Mouse (Mus musculus) forebrain, embryonic 10.5 days (tissue): Measurements from ENCODE around the gene Eps8l2. TPM values are rescaled to one million over a fixed set of nuclear protein-coding genes. Genes with fewer than 3 reads are reported as not detected.

ENCODE experiments used
- DNase-seq: peaks from one replicate; pipeline ENCODE4 v3.0.0-alpha.2; 2017; ENCODE audit warnings: low spot score; ENCODE audit errors: extremely low spot score
- H3K27ac ChIP-seq: fragments of 300-500 bp; sonication (generic); 2 replicates; pipeline ENCODE4 v1.5.1; 2016; ENCODE audit warnings: mild to moderate bottlenecking
- H3K27me3 ChIP-seq: fragments of 300-500 bp; sonication (generic); 2 replicates; pipeline ENCODE4 v1.6.1; 2016; ENCODE audit warnings: mild to moderate bottlenecking; ENCODE audit not compliant: poor library complexity, severe bottlenecking
- H3K36me3 ChIP-seq: fragments of 300-500 bp; sonication (generic); replicated peaks from 2 replicates; pipeline ENCODE4 v1.6.1; 2016; ENCODE audit warnings: mild to moderate bottlenecking, moderate library complexity
- H3K4me1 ChIP-seq: fragments of 300-500 bp; sonication (generic); 2 replicates; pipeline ENCODE4 v1.6.1; 2016
- H3K4me3 ChIP-seq: fragments of 300-500 bp; sonication (generic); 2 replicates; pipeline ENCODE4 v1.5.1; 2016; ENCODE audit warnings: mild to moderate bottlenecking, moderate library complexity
- H3K9me3 ChIP-seq: fragments of 300-500 bp; sonication (generic); 2 replicates; pipeline ENCODE4 v1.6.1; 2016; ENCODE audit warnings: mild to moderate bottlenecking, moderate library complexity
- WGBS: fragments of 180-500 bp; shearing (Covaris S2); methylation state at CpG from one replicate; pipeline ENCODE4 v1.1.7; 2016; 5-methylcytosine and 5-hydroxymethylcytosine counted together
- polyA plus RNA-seq: library from polyadenylated mRNA; unstranded; fragments of >200 nt; fragmentation: Nextera tagmentation; extraction: Ambion mirVana; gene quantifications from 2 replicates; pipeline ENCODE4 v1.2.1, GENCODE M21; 2016

Eps8l2 gene
- polyA plus RNA-seq, 1 experiment from 2014 or later = 4.5 TPM

DNA sequence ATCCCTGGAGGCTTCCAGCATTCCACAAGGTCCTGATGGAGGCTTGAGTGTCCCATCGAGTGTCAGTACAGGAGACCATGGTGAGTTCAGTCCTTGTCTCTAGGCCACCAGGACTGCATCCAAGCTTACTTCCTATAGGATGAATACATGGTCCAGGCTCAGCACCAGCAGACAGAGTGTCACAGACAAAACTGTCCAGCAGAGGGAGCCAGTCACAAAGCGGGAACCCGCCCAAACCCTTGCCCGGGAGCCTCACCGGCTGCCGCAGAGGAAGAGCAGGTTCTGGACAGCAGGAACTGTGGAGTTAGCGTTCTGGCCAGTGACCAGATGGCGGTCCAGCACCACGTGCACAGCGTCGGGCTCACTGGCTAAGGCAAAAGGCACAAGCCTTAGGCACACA, 70.2 kb downstream of the Eps8l2 start:
- no peaks in the 10 kb centered on the region for H3K9me3 ChIP-seq
- H3K27me3 ChIP-seq = no peaks in the 10 kb centered on the region
- WGBS = 19% methylated on average over 11 of the region's 11 CpGs
- H3K4me3 ChIP-seq = peak overlapping the region; percentile 19; the same call in 1 of the 2 replicates
- peaks cover 48% of the 10 kb centered on the region for H3K36me3 ChIP-seq
- peak overlapping the region; percentile 65 for H3K27ac ChIP-seq
- H3K4me1 ChIP-seq = peaks cover 20% of the 10 kb centered on the region
- DNase-seq = peak; percentile 87

DNA sequence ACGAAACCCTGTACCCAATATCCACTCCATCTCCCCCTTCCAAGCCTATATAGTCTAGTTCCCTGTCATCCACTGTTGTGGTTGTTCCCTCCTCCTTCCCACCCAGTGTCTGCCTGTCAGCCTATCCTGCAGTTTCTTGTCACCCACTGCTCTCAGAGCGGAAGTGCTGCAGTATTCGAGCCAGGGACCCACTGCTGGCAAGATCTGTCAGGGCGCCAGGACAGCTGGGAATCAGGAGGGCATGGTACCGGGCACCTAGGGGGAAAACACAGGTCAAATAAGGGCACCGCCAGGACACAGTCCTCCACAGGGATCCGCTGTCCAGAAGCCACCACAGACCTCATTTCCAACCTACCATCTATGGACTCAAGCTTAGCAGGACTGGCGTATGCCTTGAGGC, 72.0 kb downstream of the Eps8l2 start:
- WGBS = 96% methylated on average over 8 of the region's 8 CpGs
- DNase-seq = no peak
- H3K27ac ChIP-seq = no peak overlapping the region

DNA sequence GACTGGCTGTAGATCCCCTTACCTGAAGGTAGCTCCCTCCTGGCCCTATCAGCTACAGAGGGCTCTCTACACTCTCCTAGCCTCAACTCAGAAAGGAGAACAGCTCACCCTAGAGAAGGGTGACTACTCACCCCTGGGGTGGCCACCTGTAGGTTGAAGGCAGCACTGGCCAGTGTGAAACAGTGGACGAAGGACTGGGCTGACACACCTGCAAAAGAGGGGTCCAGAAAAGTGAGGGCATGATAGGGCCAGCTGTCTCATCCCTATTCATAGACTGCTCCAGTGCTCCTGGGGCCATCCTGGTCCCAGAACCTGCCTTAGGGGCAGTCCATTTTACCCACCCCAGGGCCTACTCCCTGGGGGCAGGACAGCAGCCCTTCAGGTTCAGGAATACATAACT, 73.0 kb downstream of the Eps8l2 start:
- Histone ChIP-seq H3K27me3 (no peaks in the 10 kb centered on the region), H3K27ac (no peak overlapping the region), H3K36me3 (peaks cover 40% of the 10 kb centered on the region), H3K4me3 (no peak overlapping the region), H3K9me3 (no peaks in the 10 kb centered on the region), H3K4me1 (peaks cover 28% of the 10 kb centered on the region)
- WGBS = 91% methylated on average over 1 of the region's 1 CpGs
- no peak for DNase-seq

More for the DNA sequence above, 72.0 kb downstream of the Eps8l2 start:
- H3K27me3 ChIP-seq = no peaks in the 10 kb centered on the region
- peaks cover 28% of the 10 kb centered on the region for H3K4me1 ChIP-seq
- H3K9me3 ChIP-seq = no peaks in the 10 kb centered on the region
- H3K36me3 ChIP-seq = peaks cover 44% of the 10 kb centered on the region
- H3K4me3 ChIP-seq = no peak overlapping the region

Other genes starting within 250 kb of the Eps8l2 start
- gene Sigirr, start 238.3 kb upstream of the Eps8l2 start, polyA plus RNA-seq = 2.0 and 2.2 TPM in 2 replicates
- gene Ano9, start 221.1 kb upstream of the Eps8l2 start, polyA plus RNA-seq = 0.53 and 0.69 TPM in 2 replicates
- gene Ptdss2, start 216.5 kb upstream of the Eps8l2 start, polyA plus RNA-seq = 81.1 and 84.7 TPM in 2 replicates
- gene Rnh1, start 166.0 kb upstream of the Eps8l2 start, polyA plus RNA-seq = 64.2 and 66.6 TPM in 2 replicates
- 80.6 and 82.7 TPM in 2 replicates for gene Hras, start 144.9 kb upstream of the Eps8l2 start, polyA plus RNA-seq
- 15.5 and 15.6 TPM in 2 replicates for gene Lrrc56, start 144.7 kb upstream of the Eps8l2 start, polyA plus RNA-seq
- 3.4 and 4.4 TPM in 2 replicates for gene Lmntd2, start 124.8 kb upstream of the Eps8l2 start, polyA plus RNA-seq
- 50.8 and 53.8 TPM in 2 replicates for gene Rassf7, start 123.0 kb upstream of the Eps8l2 start, polyA plus RNA-seq
- gene Phrf1, start 110.1 kb upstream of the Eps8l2 start, polyA plus RNA-seq = 121 and 124 TPM in 2 replicates
- 0.15 and 0.23 TPM in 2 replicates for gene Irf7, start 72.4 kb upstream of the Eps8l2 start, polyA plus RNA-seq
- gene Cdhr5, start 62.1 kb upstream of the Eps8l2 start, polyA plus RNA-seq = not detected in 2 replicates
- gene Sct, start 59.7 kb upstream of the Eps8l2 start, polyA plus RNA-seq = 0.87 and 1.7 TPM in 2 replicates
- gene Drd4, start 46.9 kb upstream of the Eps8l2 start, polyA plus RNA-seq = 0.17 and 0.46 TPM in 2 replicates
- 59.2 and 59.3 TPM in 2 replicates for gene Deaf1, start 11.2 kb upstream of the Eps8l2 start, polyA plus RNA-seq
- gene Tmem80, start 11.1 kb upstream of the Eps8l2 start, polyA plus RNA-seq = 48.2 and 51.0 TPM in 2 replicates
- 335 and 368 TPM in 2 replicates for gene Taldo1, start 53.3 kb downstream of the Eps8l2 start, polyA plus RNA-seq
- gene Gatd1, start 75.3 kb downstream of the Eps8l2 start, polyA plus RNA-seq = 43.2 and 44.7 TPM in 2 replicates
- gene Cend1, start 90.6 kb downstream of the Eps8l2 start, polyA plus RNA-seq = 7.7 and 8.7 TPM in 2 replicates
- 46.8 and 49.6 TPM in 2 replicates for gene Slc25a22, start 99.0 kb downstream of the Eps8l2 start, polyA plus RNA-seq
- 24.9 and 26.4 TPM in 2 replicates for gene Pidd1, start 105.1 kb downstream of the Eps8l2 start, polyA plus RNA-seq
- gene Rplp2, start 108.5 kb downstream of the Eps8l2 start, polyA plus RNA-seq = 1,198 and 1,216 TPM in 2 replicates
- 15.9 and 18.2 TPM in 2 replicates for gene Pnpla2, start 116.3 kb downstream of the Eps8l2 start, polyA plus RNA-seq
- 6.2 and 7.3 TPM in 2 replicates for gene Cracr2b, start 122.2 kb downstream of the Eps8l2 start, polyA plus RNA-seq
- gene Cd151, start 128.5 kb downstream of the Eps8l2 start, polyA plus RNA-seq = 15.2 and 17.7 TPM in 2 replicates
- gene Polr2l, start 136.3 kb downstream of the Eps8l2 start, polyA plus RNA-seq = 87.0 and 95.7 TPM in 2 replicates
- 31.4 and 37.9 TPM in 2 replicates for gene Tspan4, start 136.4 kb downstream of the Eps8l2 start, polyA plus RNA-seq
- gene Chid1, start 201.0 kb downstream of the Eps8l2 start, polyA plus RNA-seq = 24.8 and 25.4 TPM in 2 replicates
- 104 and 105 TPM in 2 replicates for gene Ap2a2, start 223.3 kb downstream of the Eps8l2 start, polyA plus RNA-seq